Mouse (Mus musculus): ENCODE measurements around the gene Atp5e.

Gene Atp5e

DNA sequence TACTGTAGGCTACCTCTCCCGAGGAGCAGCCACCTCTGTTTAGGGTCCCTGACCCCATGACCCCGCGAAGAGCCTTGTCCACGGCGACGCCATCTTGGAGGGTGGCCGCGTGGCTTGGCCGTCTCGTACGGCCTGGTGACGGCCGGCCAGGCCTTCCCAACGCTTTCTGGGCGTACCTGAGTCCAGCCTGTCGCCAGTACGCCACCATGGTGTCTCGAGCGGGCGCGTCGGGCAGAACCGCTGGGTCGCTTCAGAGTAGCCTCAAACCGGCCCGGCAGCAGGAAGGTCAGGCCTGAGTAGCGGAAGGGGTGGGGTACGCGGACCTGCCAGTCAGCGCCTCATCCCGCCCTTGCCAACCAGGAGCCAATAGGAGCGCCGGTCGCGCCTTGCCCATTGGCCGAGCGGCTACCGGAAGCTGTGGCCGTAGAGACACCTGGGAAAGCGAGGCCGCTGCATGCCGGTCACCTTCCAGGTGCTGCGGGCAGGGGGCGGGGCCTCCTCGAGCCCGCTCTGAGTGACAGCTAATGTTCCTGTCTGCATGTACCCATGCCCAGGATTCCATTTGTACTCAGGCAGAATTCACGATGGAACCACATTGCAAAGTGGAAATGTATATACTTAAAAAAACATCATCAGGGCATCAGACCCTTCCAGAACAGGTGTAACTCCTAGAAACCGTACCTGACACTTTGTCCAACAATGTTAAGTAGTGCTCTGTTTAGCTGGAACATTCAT lies at the start of gene Atp5e:
Gene Atp5e (minus strand): TSS at position 317 of the 735 bp plus-strand sequence.
- DNase-seq (ENCODE audit: low spot score), result peak; percentile 88

DNA sequence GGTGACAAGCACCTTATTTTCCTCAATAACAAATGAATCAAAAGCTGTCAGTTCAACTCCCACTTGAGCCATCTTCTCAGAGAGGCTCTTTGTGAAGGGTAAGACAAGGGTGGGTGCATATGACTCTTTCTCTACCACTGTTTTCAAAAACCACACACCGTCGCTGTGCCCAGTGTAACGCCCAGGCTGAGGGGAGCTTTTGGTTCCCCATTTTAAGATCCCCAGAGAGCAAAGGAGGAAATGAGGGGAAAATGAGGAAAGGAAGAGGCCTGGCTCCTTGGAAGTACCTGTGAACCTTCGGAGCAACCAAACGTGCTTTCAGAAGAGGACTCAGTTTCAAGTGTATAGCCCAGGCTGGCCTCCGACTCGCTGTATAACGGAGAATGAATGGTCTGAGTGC lies 45.9 kb upstream of the Atp5e start:
- no peak for DNase-seq (ENCODE audit: low spot score)

DNA sequence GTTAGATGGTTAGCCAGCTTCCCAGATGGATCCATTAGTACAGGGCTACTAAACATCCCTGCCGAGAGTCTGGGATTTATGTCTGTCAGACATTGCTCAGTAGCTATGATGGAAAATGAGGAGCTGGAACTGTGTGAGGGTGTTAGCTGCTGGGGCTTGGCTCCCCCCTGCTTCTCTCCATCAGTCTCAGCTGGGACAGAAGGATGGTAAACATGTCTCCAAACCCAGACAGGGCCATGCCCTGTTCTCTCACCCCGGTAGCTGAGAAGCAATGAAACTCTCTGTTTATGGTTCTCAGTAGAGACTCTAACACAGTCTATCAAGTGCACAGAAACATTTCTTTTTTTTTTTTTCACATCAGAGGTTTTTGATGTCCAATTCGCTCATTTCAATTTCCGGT lies 44.1 kb upstream of the Atp5e start:
- no peak for DNase-seq (ENCODE audit: low spot score)

DNA sequence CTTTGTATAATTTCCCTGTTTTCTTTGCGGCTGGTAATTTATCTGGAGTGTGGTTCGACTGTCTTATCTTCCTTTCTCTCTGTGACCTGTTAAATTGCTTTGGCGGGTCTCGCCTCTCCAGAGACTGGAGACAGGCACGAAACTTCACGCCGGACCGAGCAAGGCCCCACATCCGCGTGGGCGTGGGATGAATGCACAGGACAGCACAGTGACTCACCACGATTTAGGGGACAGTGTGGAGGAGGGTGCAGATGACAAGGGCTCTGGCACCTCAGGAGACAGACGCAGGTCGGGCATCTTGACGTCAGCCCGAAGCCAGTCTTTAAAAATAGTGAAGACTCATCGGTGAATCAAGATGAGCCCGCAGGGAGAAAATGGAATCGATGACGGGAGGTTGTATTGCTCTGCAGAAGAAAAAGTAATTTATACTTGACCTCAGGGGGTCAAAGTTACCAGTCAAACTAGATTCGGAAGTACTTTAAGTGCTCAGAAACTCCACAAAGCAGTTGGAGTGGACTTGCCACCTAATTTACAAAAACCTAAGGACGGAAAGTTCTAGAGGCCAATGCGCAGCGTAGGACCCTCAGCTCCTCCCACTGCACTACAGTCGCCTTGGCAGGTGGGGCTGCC lies 39.0 kb upstream of the Atp5e start:
- no peak for DNase-seq (ENCODE audit: low spot score)

DNA sequence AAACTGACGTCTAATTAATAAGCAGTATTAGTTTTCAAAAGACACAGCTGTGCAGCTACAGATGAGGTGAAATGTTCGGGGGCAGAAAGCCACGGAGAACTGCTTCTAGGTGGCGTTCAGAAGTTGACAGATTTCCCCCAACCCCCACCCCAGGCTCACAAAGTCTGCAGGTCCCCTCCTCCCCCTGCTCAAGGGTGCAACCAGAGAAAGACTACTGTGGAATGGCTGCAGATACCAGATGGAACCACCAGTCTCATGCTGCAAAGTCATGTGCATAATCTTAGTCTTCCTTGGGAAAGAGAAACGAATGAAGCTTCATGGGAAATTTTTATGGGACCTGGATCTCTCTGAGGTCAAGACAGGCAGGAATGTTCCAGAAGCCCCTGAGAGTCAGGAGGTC lies 38.4 kb upstream of the Atp5e start:
- no peak for DNase-seq (ENCODE audit: low spot score)

DNA sequence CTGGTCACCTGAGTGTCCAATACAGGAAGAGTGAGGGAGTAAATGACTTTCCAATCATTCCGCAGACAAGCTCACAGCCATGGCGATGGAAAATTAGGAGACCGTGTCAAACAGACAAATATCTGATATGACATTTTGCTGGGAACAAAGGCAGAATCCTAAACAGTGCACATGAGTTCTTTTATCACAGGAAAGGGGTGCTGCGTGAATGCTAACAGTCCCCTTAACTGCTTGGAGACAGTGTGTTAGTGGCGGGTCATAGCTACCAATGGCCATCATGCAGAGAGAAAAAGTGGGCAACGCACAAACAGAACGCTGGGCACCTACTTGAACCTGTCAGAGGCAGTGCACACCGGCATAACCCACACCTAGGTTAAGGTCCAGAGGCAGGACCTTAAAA lies 37.6 kb upstream of the Atp5e start:
- DNase-seq (ENCODE audit: low spot score), result no peak

DNA sequence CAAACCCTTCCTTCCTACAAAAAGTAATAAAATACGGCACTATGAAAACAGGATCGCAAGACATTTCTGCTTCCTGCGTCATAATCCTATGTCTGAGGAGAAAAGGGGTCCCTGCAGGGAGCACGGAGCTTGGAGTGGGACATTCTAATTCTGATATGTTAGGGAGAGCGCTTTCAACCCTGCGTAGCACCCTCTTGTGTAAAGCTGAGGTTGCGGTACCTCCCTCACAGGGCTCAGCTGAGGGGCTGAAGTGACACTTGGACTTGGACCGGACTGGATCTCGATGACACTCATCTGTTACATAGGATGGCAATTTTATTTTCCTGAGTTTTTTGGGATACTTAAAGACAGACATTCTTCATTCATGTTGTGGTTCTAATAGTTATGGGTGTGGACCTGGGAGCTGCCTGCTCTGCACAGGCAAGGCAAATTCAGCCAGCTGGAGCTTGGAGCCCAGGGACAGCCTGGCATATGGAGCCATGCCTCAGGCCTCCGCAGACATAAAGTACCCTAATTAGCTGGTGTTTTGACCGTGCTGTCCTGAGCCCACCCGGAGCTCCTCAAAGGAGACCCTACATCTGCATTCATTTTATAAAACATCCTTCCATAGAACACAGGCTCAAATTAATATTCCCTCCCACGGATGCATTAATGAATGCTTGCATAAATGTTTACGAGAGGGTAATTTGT lies 37.1 kb upstream of the Atp5e start:
- DNase-seq (ENCODE audit: low spot score), result no peak

DNA sequence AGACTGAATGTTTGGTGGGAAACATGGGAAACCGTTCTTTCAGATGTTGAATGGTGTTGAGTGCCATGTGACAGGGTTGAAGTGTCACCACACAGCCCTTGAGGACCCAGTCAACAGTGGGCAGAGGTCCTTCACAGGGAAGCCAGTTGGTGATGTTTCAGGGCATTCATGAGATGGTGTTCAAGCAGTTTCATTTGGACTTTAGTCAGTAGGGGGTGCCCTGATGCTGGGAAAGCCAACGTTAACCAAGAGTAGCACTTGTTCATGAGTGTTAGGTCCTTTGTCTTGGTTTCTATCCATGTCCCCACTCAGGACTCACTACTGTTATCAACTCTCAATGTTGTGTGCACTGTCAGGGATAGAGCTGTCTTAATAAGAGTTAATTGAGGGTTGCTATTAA lies 29.0 kb upstream of the Atp5e start:
- no peak for DNase-seq (ENCODE audit: low spot score)

DNA sequence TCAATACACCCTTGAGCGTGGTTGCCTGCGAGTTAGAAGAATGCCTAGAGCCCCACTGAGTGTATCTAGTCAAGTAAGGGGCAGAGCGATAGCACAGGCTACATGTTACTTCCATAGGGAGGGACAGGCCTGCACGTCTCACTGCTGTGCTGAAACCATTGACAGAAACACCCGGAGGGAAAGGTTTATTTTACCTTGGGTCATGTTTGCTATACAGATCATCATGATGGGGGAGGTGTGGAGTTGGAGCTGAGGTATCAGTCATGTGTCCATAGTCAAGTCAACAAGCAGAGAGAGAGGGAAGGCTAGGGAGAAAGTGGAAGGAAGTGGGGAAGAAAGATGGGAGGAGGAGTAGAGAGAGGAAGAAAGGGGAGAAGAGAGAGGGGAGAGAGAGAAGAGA lies 23.1 kb upstream of the Atp5e start:
- no peak for DNase-seq (ENCODE audit: low spot score)

DNA sequence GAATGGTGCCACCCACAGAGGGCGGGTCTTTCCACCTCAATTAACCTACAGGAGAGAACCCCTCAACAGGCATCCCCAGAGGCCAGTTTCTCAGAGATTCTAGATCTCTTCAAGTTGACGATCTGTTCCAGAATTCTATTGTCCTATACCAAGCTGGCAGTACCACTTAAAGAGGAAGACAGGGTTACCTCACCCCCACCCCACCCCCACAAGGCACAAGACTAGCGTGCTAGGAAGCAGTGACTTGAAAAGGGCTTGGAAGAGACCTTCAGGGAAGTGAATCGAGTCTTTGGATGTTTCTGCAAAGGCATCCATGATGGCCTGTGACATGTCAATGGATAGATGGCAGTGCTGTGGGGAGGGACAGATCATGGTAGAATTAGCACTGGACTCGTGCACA lies 14.8 kb upstream of the Atp5e start:
- DNase-seq (ENCODE audit: low spot score), result no peak

DNA sequence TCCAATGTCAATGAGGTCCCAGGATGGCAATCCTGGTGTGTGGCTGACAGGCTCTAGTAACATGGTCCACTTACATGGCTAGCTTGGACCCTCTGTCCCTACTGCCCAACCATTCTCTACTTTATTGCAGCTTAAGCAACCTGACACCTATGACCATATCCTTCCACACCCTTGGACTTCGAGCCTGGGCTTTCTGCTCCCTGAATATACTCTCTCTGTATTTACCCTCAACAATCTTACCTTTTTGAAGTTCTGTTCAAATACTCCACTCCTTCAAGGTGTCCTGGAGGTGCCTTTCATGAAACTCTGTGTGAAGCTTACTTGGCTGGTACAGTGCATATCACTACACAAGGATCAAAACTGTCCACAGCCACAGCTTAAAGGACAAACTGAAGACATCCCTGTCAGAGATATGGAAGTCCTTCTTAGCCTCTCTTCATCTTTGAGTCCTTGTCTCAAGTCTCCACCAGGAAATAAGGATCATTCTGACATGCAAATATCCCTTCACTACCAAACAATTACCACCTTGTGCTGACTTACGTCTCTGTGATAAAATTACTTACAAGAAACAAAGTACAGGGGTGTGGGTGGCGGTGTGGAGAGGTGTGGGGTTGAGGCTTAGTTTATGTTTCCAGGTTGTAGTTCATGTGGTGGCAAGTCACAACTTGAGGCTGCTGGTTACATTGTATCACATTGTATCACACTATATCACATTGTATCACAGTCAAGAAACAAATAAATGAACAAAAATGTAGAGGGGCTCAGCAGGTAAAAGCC lies 13.8 kb upstream of the Atp5e start:
- no peak for DNase-seq (ENCODE audit: low spot score)

DNA sequence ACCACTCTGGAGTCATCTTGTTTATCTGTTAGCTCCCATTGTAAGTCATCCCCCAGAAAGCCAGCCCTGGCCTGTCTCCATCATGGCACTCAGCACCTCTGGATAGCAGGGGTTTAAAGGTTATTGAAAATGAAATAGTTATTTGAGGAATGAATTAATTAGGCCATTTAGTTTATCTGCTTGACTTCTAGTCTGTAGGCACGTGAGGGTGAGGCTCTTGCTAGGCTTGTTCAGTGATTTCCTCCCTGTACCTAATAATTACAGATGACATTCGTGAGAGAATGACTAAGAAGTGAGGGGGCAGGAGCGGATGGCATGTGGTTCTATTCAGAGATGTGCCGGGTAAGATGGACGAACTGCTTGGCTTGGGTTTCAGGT lies 9.6 kb upstream of the Atp5e start:
- DNase-seq (ENCODE audit: low spot score), result no peak

DNA sequence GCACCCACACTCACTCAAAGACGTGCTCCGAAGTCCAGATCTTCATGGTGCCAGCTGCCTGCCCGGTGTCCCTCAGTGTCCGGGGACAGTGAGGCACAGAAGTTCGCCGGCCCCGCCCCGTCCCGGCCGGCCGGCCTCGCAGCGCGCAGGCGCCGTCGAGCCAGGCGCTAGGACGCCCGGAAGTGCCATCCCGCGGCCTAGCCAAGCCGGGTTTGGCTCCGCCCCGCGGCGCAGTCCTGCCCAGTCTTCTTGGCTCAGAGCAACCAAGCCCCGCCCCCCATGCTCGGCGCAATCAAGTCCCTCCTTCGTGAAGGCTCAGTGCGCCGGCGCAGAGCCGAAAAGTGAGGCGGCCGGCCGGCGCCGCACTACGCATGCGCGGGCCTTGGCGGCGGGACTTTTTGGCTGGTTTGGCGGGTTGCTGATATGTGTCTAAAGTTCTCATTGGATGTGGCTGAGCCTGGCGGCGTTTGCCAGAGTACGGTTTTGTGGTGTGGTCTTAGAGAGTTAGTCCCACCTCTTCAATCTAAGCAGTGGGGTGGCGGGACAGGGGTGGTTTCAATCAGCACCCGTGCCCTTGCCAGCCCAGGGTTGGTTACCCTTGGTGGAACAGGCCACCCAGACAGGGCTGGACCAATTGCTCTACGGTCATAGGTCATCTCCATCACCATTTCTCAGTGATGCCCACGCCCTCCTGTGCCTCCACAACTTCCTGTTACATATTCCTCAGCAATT lies 9.1 kb upstream of the Atp5e start, which contains the start of gene Prelid3b:
Gene Prelid3b (minus strand): TSS at position 264 of the 732 bp plus-strand sequence.
- DNase-seq (ENCODE audit: low spot score), result peak; percentile 100

DNA sequence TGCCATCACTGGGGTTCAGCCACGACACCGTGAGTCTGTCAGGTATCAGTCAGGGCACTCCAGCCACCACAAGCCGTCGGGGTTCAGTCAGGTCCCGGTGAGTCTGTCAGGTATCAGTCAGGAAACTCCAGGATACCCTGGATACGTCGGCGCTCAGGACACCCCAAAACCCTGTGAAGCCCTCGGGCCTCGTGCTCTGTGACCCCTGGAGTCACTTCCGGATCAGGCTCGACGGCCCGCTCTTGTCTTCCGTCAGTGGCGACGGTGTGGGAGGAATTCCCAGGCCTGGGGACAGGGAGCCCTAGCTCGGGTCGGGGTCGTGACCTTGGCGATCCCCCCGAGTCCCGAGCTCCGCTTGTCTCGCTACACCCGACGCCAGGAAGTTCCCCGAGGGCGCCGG lies 8.5 kb upstream of the Atp5e start:
- no peak for DNase-seq (ENCODE audit: low spot score)

DNA sequence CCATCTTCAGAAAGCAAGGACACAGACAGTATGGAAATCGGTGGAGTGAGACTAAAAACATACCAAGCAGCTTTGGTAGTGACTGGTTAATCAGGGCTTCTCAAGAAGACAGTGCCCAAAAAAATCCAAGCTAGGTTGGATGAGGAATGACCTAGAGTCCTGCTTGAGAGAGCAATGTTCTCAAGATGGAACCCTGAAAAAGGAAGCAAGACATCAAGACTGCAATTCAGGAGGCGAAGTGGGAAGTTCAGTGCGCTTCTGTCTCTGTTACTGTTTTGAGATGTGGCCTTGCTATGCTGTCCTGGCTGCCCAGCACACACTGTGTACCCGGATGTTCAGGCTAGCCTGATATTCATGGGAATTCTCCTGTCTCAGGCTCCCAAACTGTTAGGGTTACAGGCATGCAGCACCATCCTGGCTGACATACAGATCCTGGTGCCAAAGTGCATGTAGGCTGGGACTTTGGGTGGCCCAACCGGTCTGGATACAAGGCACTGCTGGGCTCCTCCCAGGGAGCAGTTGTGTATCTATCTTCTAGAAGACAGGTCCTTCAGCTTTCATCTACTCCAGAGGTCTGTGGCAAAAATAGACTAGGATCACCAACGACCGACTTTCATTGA lies 7.0 kb upstream of the Atp5e start:
- no peak for DNase-seq (ENCODE audit: low spot score)

DNA sequence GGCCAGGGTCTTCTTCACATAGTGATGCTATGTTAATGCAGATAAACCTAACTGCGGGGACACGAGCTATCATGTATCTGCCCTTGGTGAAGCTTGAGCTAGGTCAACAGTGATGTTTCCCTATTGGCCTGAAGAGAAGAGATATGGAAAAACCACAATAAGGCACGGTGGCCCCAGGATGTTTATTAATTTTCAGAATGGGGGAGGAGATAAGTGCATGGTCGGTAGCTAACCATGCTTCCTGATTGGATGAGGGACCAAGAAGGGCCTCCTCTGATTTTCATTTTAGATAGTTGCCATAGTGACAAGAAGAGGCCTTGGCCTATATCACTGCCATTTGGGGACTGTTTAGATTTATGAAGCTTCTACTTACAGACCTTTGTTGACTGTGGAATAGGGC lies 6.4 kb upstream of the Atp5e start:
- no peak for DNase-seq (ENCODE audit: low spot score)

DNA sequence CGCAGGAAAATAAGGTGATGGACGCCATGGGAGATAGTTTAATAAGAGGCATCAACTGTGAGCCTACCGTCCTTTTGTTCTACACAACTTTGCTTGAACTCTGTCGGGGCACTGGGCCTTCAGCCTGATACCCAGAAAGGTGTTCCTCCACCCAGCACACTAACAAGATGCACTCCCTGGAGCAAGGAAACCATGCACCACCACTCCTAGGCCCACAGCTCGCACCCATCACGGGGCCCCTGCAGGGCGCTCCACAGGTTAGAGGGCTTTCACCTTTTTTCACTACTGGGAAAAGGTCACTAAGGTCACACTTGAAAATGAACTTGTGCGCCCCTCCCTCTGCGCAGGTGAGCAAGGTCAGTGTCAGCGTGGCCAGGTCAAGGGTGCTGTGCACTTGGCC lies 535 bp downstream of the Atp5e start:
- no peak for DNase-seq (ENCODE audit: low spot score)

DNA sequence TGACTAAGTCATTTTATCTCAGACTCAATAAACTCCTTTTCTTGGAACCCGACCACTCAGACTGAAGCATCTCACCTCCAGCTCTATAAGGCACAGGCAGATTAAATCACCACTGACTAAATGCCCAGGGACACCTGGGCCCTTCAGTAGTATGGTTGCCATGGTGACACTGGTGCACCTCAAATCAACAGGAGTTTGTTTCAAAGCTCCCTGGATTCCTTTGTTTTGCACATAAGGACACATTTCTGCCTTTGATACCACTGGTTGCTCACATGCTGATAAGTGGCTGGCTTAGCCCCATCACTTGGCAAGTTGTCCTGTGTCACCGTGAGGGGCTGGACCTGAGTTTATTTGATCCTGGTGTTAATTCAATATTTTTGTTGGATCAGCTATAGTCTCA lies 4.5 kb downstream of the Atp5e start:
- no peak for DNase-seq (ENCODE audit: low spot score)

DNA sequence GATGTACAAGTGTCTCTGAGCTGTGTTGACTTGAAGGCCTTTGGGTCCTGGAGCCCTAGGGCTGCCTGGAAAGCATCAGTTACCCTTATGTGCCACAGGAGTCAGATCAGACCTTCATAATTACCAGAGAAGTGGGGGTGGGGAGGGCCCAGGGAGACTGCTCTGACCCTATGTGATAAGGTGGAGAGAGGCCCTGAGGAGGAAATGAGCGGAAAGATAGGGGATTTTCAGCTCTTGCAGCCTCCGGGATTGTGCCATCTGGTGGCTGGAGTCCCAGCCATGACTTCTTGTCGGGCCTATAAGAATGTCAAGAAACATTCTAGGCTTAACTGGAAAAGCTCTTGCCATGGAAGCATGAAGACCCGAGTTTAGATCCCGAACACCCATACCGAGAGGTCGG lies 10.2 kb downstream of the Atp5e start:
- peak; percentile 96 for DNase-seq (ENCODE audit: low spot score)

DNA sequence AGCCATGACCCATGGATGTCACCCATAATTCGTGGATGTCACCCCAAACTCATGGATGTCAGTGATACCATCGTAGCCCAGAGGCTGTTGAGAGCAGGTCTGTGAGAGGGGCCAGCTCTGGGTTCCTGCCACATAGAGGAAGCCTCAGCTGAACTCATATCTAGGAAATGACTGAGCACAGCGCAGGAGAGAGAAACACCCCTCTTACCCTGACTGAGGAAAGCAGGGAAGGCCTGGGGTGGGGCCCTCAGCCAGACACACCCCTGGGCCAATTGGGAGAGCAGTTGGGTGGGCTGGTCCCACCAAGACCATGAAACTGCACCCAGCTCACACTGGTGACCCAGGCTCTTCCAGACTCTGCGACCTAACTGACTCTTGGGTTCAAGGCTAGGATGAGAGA lies 13.6 kb downstream of the Atp5e start, which contains the start of gene Tubb1:
Gene Tubb1 (plus strand): TSS at position 343 of the 400 bp plus-strand sequence.
- no peak for DNase-seq (ENCODE audit: low spot score)

DNA sequence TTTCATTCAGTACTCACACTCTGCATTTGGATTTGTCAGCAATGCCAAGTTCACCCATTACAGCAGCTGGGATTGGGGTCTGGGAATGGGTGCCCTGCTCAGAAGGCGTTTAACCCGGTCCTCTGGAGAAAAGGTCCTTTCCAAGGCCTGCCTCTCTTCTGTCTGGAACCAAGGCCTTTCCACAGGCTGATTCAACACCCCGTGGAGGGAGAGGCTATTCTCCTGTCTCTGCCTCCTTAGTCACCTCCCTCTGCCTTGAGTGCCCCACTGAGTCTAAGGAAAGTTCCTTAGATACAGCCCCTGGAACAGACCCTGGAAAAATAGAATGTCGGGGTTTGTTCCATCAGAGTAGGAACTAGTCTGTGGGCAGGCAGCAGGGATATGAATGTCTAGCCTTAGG lies 15.5 kb downstream of the Atp5e start:
- DNase-seq (ENCODE audit: low spot score), result no peak

All from c-Kit-positive CD71-positive TER-119-positive erythroid progenitor cells, embryonic 14.5 days (primary cell).